Mouse (Mus musculus): ENCODE measurements around the gene Phf11a. TPM values are rescaled to one million over a fixed set of nuclear protein-coding genes. Genes with fewer than 3 reads are reported as not detected.
"Not testable (repeated sequence)": the region's sequence is repeated elsewhere in the genome, so short reads cannot be mapped to it uniquely, and the experiment has no call there.

Gene Phf11a
- under 1 TPM; 0.32 to 0.34 TPM for total RNA-seq (2021)

DNA sequence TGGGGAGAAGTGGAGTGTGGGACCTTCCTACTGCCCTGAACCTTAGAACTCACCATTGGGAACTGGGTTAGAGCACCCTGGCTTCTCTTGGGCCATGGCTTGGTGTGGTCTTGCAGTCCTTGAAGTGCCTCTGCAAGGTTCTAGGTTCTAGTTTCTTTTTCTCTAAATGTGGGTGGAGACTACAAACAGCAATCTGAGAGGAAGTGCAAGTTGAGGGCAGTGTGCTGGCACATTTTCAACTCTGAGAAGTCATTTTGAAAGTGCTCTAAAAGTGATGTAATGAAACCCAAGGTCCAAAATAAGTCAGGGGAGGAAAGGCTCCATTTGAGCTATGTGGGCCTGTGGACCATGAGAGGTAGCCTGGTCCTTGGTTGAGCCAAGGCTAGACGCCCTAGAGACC lies at the start of gene Phf11a:
Gene Phf11a (minus strand): TSS at position 132 of the 400 bp plus-strand sequence.
- intact Hi-C loops (cut with DNase I); DNase-seq: not testable (repeated sequence)

DNA sequence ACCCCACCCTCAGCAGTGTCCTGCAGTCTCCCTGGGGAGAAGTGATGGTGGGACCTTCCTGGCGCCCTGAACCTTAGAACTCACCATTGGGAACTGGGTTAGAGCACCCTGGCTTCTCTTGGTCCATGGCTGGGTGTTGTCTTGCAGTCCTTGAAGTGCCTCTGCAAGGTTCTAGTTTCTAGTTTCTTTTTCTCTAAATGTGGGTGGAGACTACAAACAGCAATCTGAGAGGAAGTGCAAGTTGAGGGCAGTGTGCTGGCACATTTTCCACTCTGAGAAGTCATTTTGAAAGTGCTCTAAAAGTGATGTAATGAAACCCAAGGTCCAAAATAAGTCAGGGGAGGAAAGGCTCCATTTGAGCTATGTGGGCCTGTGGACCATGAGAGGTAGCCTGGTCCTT lies 43.9 kb upstream of the Phf11a start, which contains the start of gene Phf11b:
Gene Phf11b (minus strand): TSS at position 163 of the 400 bp plus-strand sequence.
- peak; percentile 4 to 5 for DNase-seq
- intact Hi-C loops (cut with DNase I) = not testable (repeated sequence)

DNA sequence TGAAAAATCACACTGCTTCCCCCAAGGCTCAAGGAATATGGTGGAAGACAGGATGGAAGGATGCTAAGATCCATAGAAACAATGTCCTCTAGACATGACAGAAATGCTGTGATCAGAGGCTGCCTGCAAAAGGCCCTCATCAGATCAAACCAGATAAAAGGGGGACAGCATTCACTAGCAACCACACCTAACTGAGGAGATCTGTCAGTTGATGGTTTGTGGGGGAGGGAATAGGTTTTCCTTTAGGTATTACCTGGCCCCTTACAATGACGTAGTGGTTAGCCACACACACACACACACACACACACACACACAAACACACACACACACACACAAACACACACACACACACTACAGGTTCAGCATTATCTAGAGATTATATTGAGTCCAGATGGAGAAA lies 42.2 kb upstream of the Phf11a start:
- DNase-seq = no peak
- intact Hi-C loops (cut with DNase I) = no loop called here

DNA sequence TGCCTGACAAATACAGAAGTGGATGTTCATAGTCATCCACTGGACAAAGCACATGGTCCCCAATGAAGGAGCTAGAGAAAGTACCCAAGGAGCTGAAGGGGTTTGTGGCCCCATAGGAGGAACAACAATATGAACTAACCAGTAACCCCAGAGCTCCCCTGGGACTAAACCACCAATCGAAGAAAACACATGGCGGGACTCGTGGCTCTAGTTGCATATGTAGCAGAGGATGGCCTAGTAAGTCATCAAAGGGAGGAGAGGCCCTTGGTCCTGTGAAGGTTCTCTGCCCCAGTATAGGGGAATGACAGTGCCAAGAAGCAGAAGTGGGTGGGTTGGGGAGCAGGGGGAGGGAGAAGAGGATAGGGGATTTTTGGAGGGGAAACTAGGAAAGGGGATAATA lies 38.7 kb upstream of the Phf11a start:
- intact Hi-C loops (cut with DNase I) = not testable (repeated sequence)

DNA sequence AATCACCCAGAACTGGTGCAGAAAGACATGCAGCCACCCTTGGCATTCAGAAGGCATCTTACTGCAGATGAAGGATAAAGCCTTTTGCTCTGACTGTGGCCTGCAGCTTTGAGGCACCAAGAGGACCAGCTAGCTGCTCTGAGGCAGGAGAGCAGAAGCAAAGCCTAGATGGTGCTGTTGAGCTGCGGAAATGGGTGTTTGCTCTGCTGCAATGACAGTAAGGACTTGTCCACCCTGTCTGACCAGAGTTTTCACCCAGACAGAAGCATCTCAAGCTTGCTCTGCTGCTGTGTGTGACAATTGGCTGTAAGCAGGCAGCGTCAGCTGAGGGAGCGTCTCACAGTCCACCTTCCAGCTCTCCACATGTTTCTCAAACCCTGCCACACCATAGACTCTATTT lies 33.2 kb upstream of the Phf11a start:
- peak; percentile 37 to 50 for DNase-seq
- intact Hi-C loops (cut with DNase I) = not testable (repeated sequence)

More for the DNA sequence above, 38.7 kb upstream of the Phf11a start:
- DNase-seq = not testable (repeated sequence)

DNA sequence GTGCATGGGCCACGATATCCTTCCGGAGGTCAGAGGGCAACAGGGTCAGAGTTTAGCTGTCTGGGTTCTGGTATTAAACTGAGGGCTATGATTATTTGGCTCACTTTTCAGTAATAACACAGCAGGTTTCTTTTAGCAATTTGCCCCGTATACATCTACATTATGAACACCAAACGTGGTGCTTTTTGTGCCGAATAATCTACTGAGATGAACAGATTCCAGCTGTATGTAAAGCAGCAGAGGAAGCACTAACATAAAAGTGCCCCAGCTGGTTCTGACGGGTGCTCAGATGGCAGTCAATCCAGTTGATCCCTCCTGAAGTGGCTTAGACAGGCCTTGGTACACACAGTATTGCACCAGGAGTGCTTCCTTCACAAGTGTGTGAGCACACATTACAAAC lies 22.6 kb upstream of the Phf11a start:
- intact Hi-C loops (cut with DNase I); DNase-seq: not testable (repeated sequence)

DNA sequence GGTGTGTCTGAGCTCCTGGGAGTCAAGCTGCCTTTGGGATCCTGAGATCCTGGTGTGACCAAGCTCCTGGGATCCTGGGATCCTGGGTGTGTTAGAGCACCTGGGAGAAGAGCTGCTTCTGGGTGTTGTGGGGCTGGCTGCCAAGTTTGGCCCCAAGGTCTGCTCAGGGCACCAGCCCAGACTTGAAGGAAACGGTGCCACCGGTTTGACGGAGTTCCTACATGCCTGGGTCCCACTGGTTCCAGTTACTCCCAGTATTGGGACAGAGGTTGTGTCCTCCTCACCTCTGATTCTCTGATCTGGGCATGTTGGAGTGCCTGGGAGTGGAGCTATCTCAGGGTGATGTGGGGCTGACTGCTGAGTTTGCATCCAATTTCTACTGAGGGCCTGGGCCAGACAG lies 21.7 kb upstream of the Phf11a start:
- DNase-seq; intact Hi-C loops (cut with DNase I): not testable (repeated sequence)

DNA sequence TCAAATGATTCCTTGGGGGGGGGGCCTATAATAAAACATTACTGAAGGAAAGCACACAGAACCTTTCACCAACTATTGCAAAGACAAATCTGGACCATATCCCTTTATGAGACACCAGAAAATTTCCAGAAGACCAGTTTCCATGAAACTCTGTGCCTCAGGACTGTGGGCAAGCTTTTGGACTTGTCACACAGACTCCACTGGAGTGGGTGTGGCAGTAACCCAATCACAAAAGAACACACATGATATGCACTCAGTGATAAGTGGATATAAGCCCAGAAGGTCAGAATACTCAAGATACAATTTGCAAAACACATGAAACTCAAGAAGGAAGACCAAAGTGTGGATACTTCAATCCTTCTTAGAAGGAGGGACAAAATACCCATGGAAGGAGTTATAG lies 5.6 kb downstream of the Phf11a start:
- DNase-seq; intact Hi-C loops (cut with DNase I): not testable (repeated sequence)

DNA sequence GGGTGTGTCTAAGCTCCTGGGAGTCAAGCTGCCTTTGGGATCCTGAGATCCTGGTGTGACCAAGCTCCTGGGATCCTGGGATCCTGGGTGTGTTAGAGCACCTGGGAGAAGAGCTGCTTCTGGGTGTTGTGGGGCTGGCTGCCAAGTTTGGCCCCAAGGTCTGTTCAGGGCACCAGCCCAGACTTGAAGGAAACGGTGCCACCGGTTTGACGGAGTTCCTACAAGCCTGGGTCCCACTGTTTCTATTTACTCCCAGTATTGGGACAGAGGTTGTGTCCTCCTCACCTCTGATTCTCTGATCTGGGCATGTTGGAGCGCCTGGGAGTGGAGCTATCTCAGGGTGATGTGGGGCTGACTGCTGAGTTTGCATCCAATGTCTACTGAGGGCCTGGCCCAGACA lies 22.4 kb downstream of the Phf11a start:
- not testable (repeated sequence) for DNase-seq

DNA sequence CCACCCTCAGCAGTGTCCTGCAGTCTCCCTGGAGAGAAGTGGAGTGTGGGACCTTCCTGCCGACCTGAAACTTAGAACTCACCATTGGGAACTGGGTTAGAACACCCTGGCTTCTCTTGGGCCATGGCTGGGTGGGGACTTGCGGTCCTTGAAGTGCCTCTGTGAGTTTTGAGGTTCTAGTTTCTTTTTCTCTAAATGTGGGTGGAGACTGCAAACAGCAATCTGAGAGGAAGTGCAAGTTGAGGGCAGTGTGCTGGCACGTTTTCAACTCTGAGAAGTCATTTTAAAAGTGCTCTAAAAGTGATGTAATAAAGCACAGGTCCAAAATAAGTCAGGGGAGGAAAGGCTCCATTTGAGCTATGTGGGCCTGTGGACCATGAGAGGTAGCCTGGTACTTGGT lies 37.3 kb downstream of the Phf11a start, which contains the start of gene Gm6904:
Gene Gm6904 (minus strand): TSS at position 161 of the 400 bp plus-strand sequence.
- intact Hi-C loops (cut with DNase I) = no loop called here

More for the DNA sequence above, 22.4 kb downstream of the Phf11a start:
- intact Hi-C loops (cut with DNase I) = not testable (repeated sequence)

DNA sequence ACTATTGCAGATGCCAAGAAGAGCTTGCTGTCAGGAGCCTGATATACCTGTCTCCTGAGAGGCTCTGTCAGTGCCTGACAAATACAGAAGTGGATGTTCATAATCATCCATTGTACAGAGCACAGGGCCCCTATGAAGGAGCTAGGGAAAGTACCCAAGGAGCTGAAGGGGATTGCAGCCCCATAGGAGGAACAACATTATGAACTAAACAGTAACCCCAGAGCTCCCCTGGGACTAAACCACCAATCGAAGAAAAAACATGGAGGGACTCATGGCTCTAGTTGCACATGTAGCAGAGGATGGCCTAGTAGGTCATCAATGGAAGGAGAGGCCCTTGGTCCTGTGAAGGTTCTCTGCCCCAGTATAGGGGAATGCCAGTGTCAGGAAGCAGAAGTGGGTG lies 41.5 kb downstream of the Phf11a start:
- intact Hi-C loops (cut with DNase I); DNase-seq: not testable (repeated sequence)

More for the DNA sequence above, 37.3 kb downstream of the Phf11a start, which contains the start of gene Gm6904:
- DNase-seq = peak; percentile 12 to 19

DNA sequence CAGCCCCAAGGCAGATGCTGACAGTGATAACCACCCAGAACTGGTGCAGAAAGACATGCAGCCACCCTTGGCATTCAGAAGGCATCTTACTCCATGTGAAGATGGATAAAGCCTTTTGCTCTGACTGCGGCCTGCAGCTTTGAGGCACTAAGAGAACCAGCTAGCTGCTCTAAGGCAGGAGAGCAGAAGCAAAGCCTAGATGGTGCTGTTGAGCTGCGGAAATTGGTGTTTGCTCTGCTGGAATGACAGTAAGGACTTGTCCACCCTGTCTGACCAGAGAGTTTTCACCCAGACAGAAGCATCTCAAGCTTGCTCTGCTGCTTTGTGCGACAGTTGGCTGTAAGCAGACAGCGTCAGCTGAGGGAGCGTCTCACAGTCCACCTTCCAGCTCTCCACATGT lies 47.0 kb downstream of the Phf11a start:
- intact Hi-C loops (cut with DNase I) = not testable (repeated sequence)
- peak in 1 of 2 experiments; percentile 16 for DNase-seq

DNA sequence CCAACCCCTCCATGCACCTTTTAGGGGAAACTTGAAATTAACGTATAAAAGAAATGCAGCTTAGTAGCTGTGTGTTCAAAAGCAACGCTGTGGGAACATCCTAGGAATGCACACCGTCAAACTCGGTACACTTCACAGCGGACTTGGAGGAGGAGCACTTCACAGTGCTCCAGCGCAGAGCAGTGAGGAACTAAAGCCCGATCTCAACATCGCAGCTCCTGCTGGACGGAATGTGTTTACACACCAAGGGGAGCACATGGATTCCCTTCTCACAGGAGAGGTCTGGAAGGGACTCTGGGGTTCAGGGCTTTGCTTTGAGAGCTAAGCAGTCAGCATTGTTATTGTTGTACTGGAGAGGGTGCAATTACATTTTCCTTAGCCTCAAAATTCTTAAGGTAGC lies 63.7 kb downstream of the Phf11a start:
- intact Hi-C loops (cut with DNase I) = no loop called here
- DNase-seq = no peak

DNA sequence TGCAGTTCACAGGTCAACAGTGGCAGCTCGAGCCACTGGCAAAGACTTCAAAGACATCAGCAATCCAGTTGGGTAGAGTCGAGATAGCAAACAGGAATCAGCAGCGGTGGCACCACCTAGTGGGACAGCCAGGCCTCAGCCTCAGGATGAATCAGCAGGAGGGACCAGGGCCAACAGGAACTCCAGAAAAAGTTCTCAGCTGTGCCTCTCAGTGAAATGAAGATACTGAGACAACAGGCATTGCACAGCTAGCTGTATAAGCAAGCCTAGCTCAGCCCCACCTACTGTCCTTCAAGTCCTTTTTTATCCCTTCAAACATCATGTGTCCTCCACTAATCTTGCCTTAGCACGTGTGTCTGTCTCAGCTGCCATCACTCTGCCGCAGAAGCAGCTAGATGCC lies 65.3 kb downstream of the Phf11a start:
- peak; percentile 12 to 20 for DNase-seq
- intact Hi-C loops (cut with DNase I) = no loop called here

DNA sequence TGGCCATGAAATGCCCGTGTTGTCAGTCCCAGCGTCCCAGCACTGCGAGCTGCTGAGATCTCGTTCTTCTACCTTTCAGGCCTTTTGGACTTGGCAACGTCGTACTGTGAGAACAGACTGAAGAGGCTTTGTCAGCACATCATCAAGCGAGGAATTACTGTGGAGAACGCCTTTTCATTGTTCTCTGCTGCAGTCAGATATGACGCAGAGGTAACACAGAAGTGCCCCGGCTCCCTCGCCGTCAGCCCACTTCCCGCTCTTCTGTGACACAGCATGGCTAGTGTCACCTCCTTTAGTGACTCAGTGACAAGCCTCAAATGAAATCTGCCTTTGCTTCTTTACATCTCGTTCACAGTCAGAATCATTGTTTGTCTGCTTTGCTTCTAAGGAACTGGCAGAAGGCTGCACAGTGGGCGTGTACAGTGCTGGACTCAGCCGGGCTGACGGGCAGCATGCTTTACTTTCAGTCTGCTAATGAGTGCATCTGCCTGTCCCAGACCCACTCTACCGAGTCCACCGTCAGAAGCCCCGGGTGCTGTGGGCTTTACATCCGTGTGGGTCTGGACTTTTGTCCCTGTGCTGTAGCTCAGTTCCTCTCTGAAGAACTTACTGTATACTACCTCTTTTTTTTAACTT lies 66.9 kb downstream of the Phf11a start:
- DNase-seq = peak in 1 of 2 experiments; percentile 10
- intact Hi-C loops (cut with DNase I) = no loop called here

DNA sequence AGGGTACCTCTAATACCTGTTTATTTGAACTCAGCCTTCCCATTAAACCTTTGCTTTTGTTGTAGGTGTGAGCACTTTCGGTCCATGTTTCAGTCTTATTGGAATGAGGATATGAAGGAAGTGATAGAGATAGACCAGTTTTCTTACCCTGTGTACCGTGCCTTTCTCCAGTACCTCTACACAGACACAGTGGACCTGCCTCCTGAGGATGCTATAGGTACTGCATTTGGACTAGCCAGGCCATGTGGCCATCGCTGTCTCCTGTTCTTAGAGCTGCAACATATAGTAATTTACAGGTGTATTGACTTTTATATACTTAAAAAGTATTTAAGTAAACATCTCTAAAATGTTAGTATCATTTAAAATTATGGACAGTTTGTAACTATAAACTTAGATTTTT lies 67.5 kb downstream of the Phf11a start:
- intact Hi-C loops (cut with DNase I) = no loop called here
- DNase-seq = no peak

Other genes starting within 250 kb of the Phf11a start
- not detected for gene 1700129C05Rik, start 154.6 kb downstream of the Phf11a start, total RNA-seq (2021)
- gene Gm5142, start 118.8 kb downstream of the Phf11a start, total RNA-seq (2021) = not detected
- 10 to 100 TPM; 15.2 to 17.8 TPM for gene Rcbtb1, start 96.3 kb downstream of the Phf11a start, total RNA-seq (2021)
- gene Gm6904, start 37.3 kb downstream of the Phf11a start, total RNA-seq (2021) = not detected
- gene Phf11b, start 43.8 kb upstream of the Phf11a start, total RNA-seq (2021) = under 1 TPM; 0.47 to 0.53 TPM
- gene Phf11d, start 67.9 kb upstream of the Phf11a start, total RNA-seq (2021) = 1 to 10 TPM; 7.4 to 8.4 TPM
- 1 to 10 TPM; 1.0 to 1.2 TPM for gene Phf11c, start 97.9 kb upstream of the Phf11a start, total RNA-seq (2021)
- gene Setdb2, start 143.4 kb upstream of the Phf11a start, total RNA-seq (2021) = 10 to 100 TPM in 1 of 2 experiments, 1 to 10 TPM in 1; 7.1 to 13.3 TPM
- 10 to 100 TPM; 20.3 to 24.5 TPM for gene Cab39l, start 143.4 kb upstream of the Phf11a start, total RNA-seq (2021)

Measured in heart, postnatal 10 days (tissue).